Mouse (Mus musculus) brain, adult 10 weeks (tissue): ENCODE measurements around the gene Olfr772. TPM values are rescaled to one million over a fixed set of nuclear protein-coding genes. Genes with fewer than 3 reads are reported as not detected.

ENCODE experiments used
- polyA plus RNA-seq: library from polyadenylated mRNA; stranded (reverse); fragments of 350-450 nt; fragmentation: Illumina TruSeq; extraction: RNeasy Lipid Tissue Mini Kit (QIAGEN cat#74804); gene quantifications from one replicate; pipeline ENCODE4 v1.2.3, GENCODE M21; 2015; ENCODE audit warnings: low read depth, low replicate concordance

Olfr772 gene
- not detected for polyA plus RNA-seq

GRCm38 (mm10) chr10:129177821-129178220, at the start of gene Olfr772:
Olfr772 (minus strand) TSS chr10:129177921.

DNA sequence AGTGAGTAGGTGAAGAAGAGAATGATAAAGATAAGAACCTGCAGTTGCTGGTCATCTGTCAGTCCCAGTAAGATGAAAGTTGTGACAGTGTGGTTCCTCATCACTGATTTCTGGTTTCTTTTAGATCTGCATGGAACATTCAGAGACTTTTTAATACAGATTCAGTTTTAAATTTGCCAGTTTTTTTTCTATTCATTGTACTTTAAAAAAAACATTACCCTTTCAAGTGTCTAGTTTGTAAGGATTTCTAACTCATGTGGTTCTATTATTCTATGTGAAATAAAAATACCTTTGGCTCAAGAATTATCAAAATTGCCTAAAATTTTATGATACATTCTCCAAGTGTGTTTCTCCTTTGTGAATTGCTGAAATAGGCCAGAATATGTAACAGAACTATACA, 9.6 kb upstream of the Olfr772 start, which contains the start of gene Olfr773:
Olfr773 (minus strand) TSS at position 101 of the 400 bp plus-strand sequence.

DNA sequence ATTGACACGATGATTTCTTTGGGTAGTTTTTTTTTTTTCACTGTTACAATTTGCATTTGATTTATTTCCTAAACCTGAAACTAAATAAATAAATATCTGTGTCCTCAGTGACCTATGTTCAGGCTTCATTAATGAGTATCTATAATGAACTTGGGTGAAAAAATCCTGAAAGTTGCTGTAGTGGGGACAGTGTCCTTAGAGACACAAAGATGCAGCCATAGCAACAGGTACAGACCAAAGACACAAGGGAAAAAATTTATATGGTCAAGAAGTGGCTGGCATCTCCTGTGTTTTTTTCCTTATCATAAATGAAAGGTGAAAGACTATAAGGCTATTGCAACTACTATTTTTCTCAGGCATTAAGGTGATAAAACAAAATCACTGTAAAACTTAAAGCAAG, 13.1 kb downstream of the Olfr772 start, which contains the start of gene Olfr771:
Olfr771 (minus strand) TSS at position 101 of the 400 bp plus-strand sequence.

DNA sequence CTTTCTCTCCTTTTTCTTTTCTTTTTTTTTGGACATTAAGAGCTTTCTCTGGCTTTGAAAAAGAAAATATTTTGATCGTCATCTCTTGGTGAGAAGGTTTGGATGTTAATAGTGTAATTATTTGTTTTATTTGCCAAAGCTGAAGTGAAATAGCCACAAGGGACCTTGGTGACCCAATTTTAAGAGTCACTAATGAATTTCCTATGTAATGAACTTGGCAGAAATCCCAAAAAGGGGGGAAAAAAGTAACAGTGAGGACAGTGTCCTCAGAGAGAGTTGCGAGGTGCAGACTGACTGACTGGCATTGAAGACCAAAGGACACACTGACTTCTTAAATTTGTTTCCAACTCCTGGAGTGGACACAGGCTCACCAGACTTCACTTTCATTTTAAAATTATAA, 38.8 kb downstream of the Olfr772 start, which contains the start of gene Olfr770:
Olfr770 (minus strand) TSS at position 101 of the 400 bp plus-strand sequence.

Other genes with a start within 250 kb of the Olfr772 start
- 14.0 TPM for gene Itga7, start 244.1 kb downstream of the Olfr772 start, polyA plus RNA-seq
- gene Mettl7b, start 216.9 kb downstream of the Olfr772 start, polyA plus RNA-seq, result not detected
- gene Olfr9, start 188.5 kb downstream of the Olfr772 start, polyA plus RNA-seq, result not detected
- gene Olfr763, start 167.1 kb downstream of the Olfr772 start, polyA plus RNA-seq, result not detected
- not detected for gene Olfr764-ps1, start 138.0 kb downstream of the Olfr772 start, polyA plus RNA-seq
- not detected for gene Olfr765, start 127.9 kb downstream of the Olfr772 start, polyA plus RNA-seq
- not detected for gene Olfr766-ps1, start 108.9 kb downstream of the Olfr772 start, polyA plus RNA-seq
- gene Olfr767, start 95.0 kb downstream of the Olfr772 start, polyA plus RNA-seq, result not detected
- gene Olfr768, start 78.5 kb downstream of the Olfr772 start, polyA plus RNA-seq, result not detected
- gene Olfr769, start 60.1 kb downstream of the Olfr772 start, polyA plus RNA-seq, result not detected
- gene Olfr770, start 38.9 kb downstream of the Olfr772 start, polyA plus RNA-seq, result not detected
- not detected for gene Olfr771, start 13.2 kb downstream of the Olfr772 start, polyA plus RNA-seq
- gene Olfr773, start 9.5 kb upstream of the Olfr772 start, polyA plus RNA-seq, result not detected
- not detected for gene Olfr774, start 58.3 kb upstream of the Olfr772 start, polyA plus RNA-seq
- gene Olfr775, start 70.5 kb upstream of the Olfr772 start, polyA plus RNA-seq, result not detected
- not detected for gene Olfr776, start 81.2 kb upstream of the Olfr772 start, polyA plus RNA-seq
- not detected for gene Olfr777, start 93.6 kb upstream of the Olfr772 start, polyA plus RNA-seq
- gene Olfr780, start 140.2 kb upstream of the Olfr772 start, polyA plus RNA-seq, result not detected
- not detected for gene Olfr781, start 150.9 kb upstream of the Olfr772 start, polyA plus RNA-seq
- gene Olfr782, start 170.9 kb upstream of the Olfr772 start, polyA plus RNA-seq, result not detected
- gene Olfr784, start 206.2 kb upstream of the Olfr772 start, polyA plus RNA-seq, result not detected
- not detected for gene Olfr785, start 227.5 kb upstream of the Olfr772 start, polyA plus RNA-seq
- gene Olfr786, start 249.4 kb upstream of the Olfr772 start, polyA plus RNA-seq, result not detected